ENCODE assay signal across 7 mouse cellular contexts in genomic region chr7:113241901-113242661, GRCm38 (mm10). TPM values are rescaled to one million over a fixed set of nuclear protein-coding genes. Genes with fewer than 3 reads are reported as not detected.
DNase-seq lines count a peak whose midpoint lies in the region; TF ChIP-seq lines count a peak whose summit lies in the region.

No protein-coding gene starts in this region.

- no peak for TF ChIP-seq CTCF in brain, embryonic 14.5 days (IDR thresholded peaks at IDR 0.05; ENCODE audit: borderline replicate concordance, extremely low read depth, insufficient read depth, insufficient read length)

- TF ChIP-seq POLR2A in brain, embryonic 14.5 days (IDR thresholded peaks at IDR 0.05; ENCODE audit: borderline replicate concordance, extremely low read depth, insufficient read depth, insufficient read length, poor library complexity, severe bottlenecking): no peak

- peak; percentile 45 for DNase-seq in retina, postnatal 1 day
- no peak for DNase-seq in retina, embryonic 14.5 days (ENCODE audit: low spot score)
- DNase-seq in brain, embryonic 14.5 days (ENCODE audit: low read depth): peak; percentile 19
- peak; percentile 41 to 60 for DNase-seq in heart, adult 9 months (ENCODE audit: low spot score in 2 of 2)
- DNase-seq in kidney, postnatal 25 days: peak; percentile 48 to 51
- DNase-seq in embryo, embryonic 9.5 days (ENCODE audit: extremely low spot score): no peak
- DNase-seq in spleen, postnatal 10 days (ENCODE audit: low spot score in 2 of 2): no peak

RNA-seq across cellular contexts. Expression of gene Arntl, which starts 34.8 kb away (rescaled TPM):
- 15.1 and 16.6 TPM in 2 replicates for polyA plus RNA-seq in brain, embryonic 14.5 days (2012; rRNA removed)

Comparison
In these comparisons a context has a peak if more than half of its experiments do, and no peak if none do; other contexts are left out.
1. DNase-seq: peak in retina, postnatal 1 day (single experiment), brain, embryonic 14.5 days (single experiment), heart, adult 9 months (2 of 2) and kidney, postnatal 25 days (2 of 2); none in retina, embryonic 14.5 days (single experiment), embryo, embryonic 9.5 days (single experiment) and spleen, postnatal 10 days (0 of 2).